Mouse (Mus musculus) heart, embryonic 15.5 days (tissue): ENCODE data around the gene Zfp428. TPM values are rescaled to one million over a fixed set of nuclear protein-coding genes. Genes with fewer than 3 reads are reported as not detected.

ENCODE experiments used
- ATAC-seq: fragments of 200-750 bp; cut with Nextera tagmentation; replicated peaks from 2 replicates; pipeline ENCODE4 v1.8.0; 2017; ENCODE audit warnings: low read depth, moderate TSS enrichment; ENCODE audit not compliant: insufficient number of reproducible peaks, insufficient read depth, low FRiP score
- H3K27ac ChIP-seq: fragments of 300-500 bp; sonication (generic); 2 replicates; pipeline ENCODE4 v1.5.1; 2015; ENCODE audit warnings: mild to moderate bottlenecking, inconsistent platforms
- H3K27me3 ChIP-seq: fragments of 300-500 bp; sonication (generic); 2 replicates; pipeline ENCODE4 v1.6.1; 2015; ENCODE audit warnings: inconsistent platforms
- H3K36me3 ChIP-seq: fragments of 300-500 bp; sonication (generic); 2 replicates; pipeline ENCODE4 v1.6.1; 2015; ENCODE audit warnings: mild to moderate bottlenecking, inconsistent platforms
- H3K4me1 ChIP-seq: fragments of 300-500 bp; sonication (generic); replicated peaks from 2 replicates; pipeline ENCODE4 v1.6.1; 2015; ENCODE audit warnings: inconsistent platforms
- H3K4me2 ChIP-seq: fragments of 300-500 bp; sonication (generic); 2 replicates; pipeline ENCODE4 v1.6.1; 2015; ENCODE audit warnings: inconsistent platforms, mild to moderate bottlenecking, moderate library complexity
- H3K4me3 ChIP-seq: fragments of 300-500 bp; sonication (generic); 2 replicates; pipeline ENCODE4 v1.5.1; 2015; ENCODE audit warnings: mild to moderate bottlenecking, inconsistent platforms
- H3K9ac ChIP-seq: fragments of 300-500 bp; sonication (generic); 2 replicates; pipeline ENCODE4 v1.6.1; 2015; ENCODE audit warnings: mild to moderate bottlenecking, inconsistent platforms
- H3K9me3 ChIP-seq: fragments of 300-500 bp; sonication (generic); replicated peaks from 2 replicates; pipeline ENCODE4 v1.6.1; 2016; ENCODE audit warnings: inconsistent platforms
- WGBS: fragments of 180-500 bp; shearing (Covaris S2); methylation state at CpG from one replicate; pipeline ENCODE4 v1.1.7; 2015; ENCODE audit warnings: mixed read lengths; 5-methylcytosine and 5-hydroxymethylcytosine counted together
- polyA plus RNA-seq: library from polyadenylated mRNA; unstranded; fragments of >200 nt; fragmentation: Nextera tagmentation; extraction: Ambion mirVana; gene quantifications from 2 replicates; pipeline ENCODE4 v1.2.1, GENCODE M21; 2015

Zfp428 gene
- polyA plus RNA-seq, 1 experiment from 2014 or later, result 37.5 TPM

- Histone ChIP-seq H3K27me3 (no peaks in the 10 kb centered on the region), H3K4me3 (no peak overlapping the region), H3K4me2 (no peak overlapping the region), H3K36me3 (peaks cover 23% of the 10 kb centered on the region), H3K9ac (no peak overlapping the region), H3K9me3 (no peaks in the 10 kb centered on the region), H3K4me1 (peaks cover 6% of the 10 kb centered on the region; the same call in 1 of the 2 replicates), H3K27ac (no peak overlapping the region)
- WGBS, result 32% methylated on average over 5 of the region's 5 CpGs
- no peak for ATAC-seq
Measured at GRCm38 (mm10) chr7:24538154-24538553, 31.3 kb downstream of the Zfp428 start.

- 77% methylated on average over 5 of the region's 5 CpGs for WGBS
- no peak overlapping the region for H3K9ac ChIP-seq
- H3K27ac ChIP-seq, result no peak overlapping the region
Measured at GRCm38 (mm10) chr7:24538701-24539100, 31.9 kb downstream of the Zfp428 start.

DNA sequence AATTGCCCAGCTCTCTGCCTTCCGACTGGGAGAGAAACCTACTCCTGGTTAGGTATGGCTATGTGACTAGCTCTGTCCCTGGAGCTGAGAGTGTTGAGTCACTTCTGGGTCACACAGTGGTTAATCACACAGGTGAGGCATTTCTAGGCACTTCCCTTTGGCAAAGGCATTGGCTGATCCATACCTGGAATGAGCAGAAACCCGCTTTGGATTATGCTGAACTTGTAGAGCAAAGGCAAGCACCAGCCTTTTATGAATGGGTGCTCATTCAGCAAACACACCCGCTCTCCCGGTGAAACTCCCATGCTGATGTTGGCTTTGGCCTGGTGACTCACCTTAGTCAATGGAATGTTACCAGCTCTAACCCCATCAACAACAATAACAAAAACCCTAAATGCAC is 32.9 kb downstream of the Zfp428 start:
- no peak for ATAC-seq
- Histone ChIP-seq H3K27me3 (no peaks in the 10 kb centered on the region), H3K4me2 (no peak overlapping the region), H3K27ac (no peak overlapping the region), H3K9me3 (no peaks in the 10 kb centered on the region), H3K4me1 (no peaks in the 10 kb centered on the region), H3K36me3 (peaks cover 10% of the 10 kb centered on the region; the same call in 1 of the 2 replicates), H3K9ac (no peak overlapping the region), H3K4me3 (no peak overlapping the region)
- 90% methylated on average over 4 of the region's 4 CpGs for WGBS

More at GRCm38 (mm10) chr7:24538701-24539100, 31.9 kb downstream of the Zfp428 start:
- Histone ChIP-seq H3K27me3 (no peaks in the 10 kb centered on the region), H3K9me3 (no peaks in the 10 kb centered on the region), H3K36me3 (peaks cover 18% of the 10 kb centered on the region), H3K4me1 (peaks cover 6% of the 10 kb centered on the region; the same call in 1 of the 2 replicates), H3K4me3 (no peak overlapping the region), H3K4me2 (no peak overlapping the region)
- ATAC-seq, result no peak

DNA sequence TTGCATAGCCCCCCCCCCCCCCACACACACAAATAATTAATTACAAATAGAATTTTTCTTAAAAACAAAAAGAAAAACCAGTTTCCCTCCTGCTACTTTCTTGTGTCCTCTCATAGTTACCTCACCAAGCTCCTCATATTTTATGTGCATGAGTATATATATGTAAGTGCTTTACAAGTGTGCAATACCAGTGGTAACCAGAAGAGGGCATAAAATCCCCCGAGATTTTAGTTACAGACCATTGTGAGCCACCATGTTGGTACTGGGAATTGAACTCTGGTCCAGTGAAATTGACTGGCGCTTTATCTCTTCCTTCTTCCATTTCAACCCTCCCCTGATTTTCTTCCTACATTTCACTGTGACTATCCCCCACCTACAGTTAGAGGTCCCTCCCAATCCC is 37.7 kb downstream of the Zfp428 start:
- no peak for ATAC-seq
- no peak overlapping the region for H3K27ac ChIP-seq
- no peak overlapping the region for H3K4me3 ChIP-seq
- peaks cover 11% of the 10 kb centered on the region for H3K4me1 ChIP-seq
- H3K9ac ChIP-seq, result no peak overlapping the region
- WGBS, result 86% methylated on average over 2 of the region's 2 CpGs
- H3K9me3 ChIP-seq, result no peaks in the 10 kb centered on the region
- H3K4me2 ChIP-seq, result no peak overlapping the region
- no peaks in the 10 kb centered on the region for H3K36me3 ChIP-seq
- H3K27me3 ChIP-seq, result no peaks in the 10 kb centered on the region

DNA sequence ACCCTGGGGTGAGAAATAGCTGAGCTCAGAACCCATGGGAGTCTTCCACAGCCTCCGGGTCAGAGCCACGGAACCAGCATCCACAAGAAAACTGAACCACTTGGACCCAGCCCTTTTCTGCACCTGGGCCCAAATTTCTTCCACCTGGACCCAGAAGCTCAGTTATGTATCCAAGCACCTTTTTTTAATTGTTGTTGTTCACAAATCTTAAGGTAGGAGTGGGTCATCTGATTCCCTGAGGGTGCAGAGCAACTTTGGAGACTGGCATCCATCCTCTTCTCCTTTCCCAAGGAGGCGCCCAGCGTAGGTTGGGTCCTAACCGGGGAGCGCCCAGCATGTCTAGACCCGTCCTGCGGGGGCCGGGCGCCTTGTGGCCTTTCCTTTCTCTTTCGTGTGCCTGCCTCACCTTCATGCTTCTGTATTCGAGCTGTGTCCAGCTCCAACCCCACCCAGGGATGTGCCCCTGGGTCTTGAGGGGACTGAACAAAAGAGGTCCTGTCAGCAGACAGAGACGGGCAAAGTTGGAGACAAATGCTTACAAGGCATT is 39.3 kb downstream of the Zfp428 start, which contains the start of the genes Pinlyp and Xrcc1:
Pinlyp (minus strand) TSS at position 51 of the 547 bp plus-strand sequence.
Xrcc1 (plus strand) TSS at position 222 of the 547 bp plus-strand sequence.
- Histone ChIP-seq H3K4me1 (peaks cover 11% of the 10 kb centered on the region), H3K4me2 (peak within 1 kb of the TSS; percentile 72), H3K27ac (peak within 1 kb of the TSS; percentile 79), H3K9me3 (no peaks in the 10 kb centered on the region), H3K4me3 (peak within 1 kb of the TSS; percentile 94), H3K27me3 (no peaks in the 10 kb centered on the region), H3K36me3 (0 out of 2 replicates have a peak, but pooled peaks cover 3% of the 10 kb centered on the region), H3K9ac (peak within 1 kb of the TSS; percentile 93)
- ATAC-seq, result no peak
- 31% methylated on average over 13 of the region's 13 CpGs for WGBS

- no peaks in the 10 kb centered on the region for H3K9me3 ChIP-seq
- H3K4me3 ChIP-seq, result peak overlapping the region; percentile 94
- ATAC-seq, result peak; percentile 99
- H3K4me2 ChIP-seq, result peak overlapping the region; percentile 72
- peak overlapping the region; percentile 79 for H3K27ac ChIP-seq
- H3K36me3 ChIP-seq, result 0 out of 2 replicates have a peak, but pooled peaks cover 3% of the 10 kb centered on the region
- H3K9ac ChIP-seq, result peak overlapping the region; percentile 93
- no peaks in the 10 kb centered on the region for H3K27me3 ChIP-seq
- peaks cover 11% of the 10 kb centered on the region for H3K4me1 ChIP-seq
- WGBS, result under 1% methylated on average over 57 of the region's 57 CpGs
Measured at GRCm38 (mm10) chr7:24546634-24547389, 40.0 kb downstream of the Zfp428 start.

DNA sequence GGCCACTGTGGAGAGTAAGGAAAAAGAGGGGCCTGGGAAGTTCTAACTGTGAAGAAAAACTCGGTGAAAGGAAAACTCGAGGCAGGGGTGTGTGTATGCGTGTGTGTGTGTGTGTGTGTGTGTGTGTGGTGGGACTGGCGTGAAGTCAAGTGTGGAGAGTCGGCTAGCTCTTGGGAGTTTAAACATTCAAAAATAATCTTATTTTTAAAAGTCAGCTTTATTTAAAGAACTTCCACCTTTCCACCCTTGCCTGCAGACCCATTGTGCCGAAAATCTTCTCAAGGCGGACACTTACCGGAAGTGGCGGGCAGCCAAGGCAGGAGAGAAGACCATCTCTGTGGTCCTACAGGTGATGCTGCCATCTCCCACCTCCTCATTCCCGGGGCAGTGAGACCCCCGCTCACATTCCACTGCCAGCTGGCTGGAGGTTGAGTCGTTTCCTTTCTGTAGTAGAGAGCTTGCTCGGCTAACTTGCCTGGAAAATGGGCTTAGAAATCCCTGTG is 40.8 kb downstream of the Zfp428 start:
- peak overlapping the region; percentile 94 for H3K4me3 ChIP-seq
- peak overlapping the region; percentile 93 for H3K9ac ChIP-seq
- ATAC-seq, result no peak
- 21% methylated on average over 13 of the region's 13 CpGs for WGBS
- peaks cover 9% of the 10 kb centered on the region for H3K36me3 ChIP-seq
- H3K27ac ChIP-seq, result peak overlapping the region; percentile 79
- H3K9me3 ChIP-seq, result no peaks in the 10 kb centered on the region
- peaks cover 11% of the 10 kb centered on the region for H3K4me1 ChIP-seq
- H3K27me3 ChIP-seq, result no peaks in the 10 kb centered on the region
- H3K4me2 ChIP-seq, result peak overlapping the region; percentile 72

- H3K4me2 ChIP-seq, result no peak overlapping the region
- no peak overlapping the region for H3K9ac ChIP-seq
- H3K4me3 ChIP-seq, result no peak overlapping the region
- H3K27ac ChIP-seq, result no peak overlapping the region
- no peaks in the 10 kb centered on the region for H3K9me3 ChIP-seq
- 78% methylated on average over 12 of the region's 12 CpGs for WGBS
- no peaks in the 10 kb centered on the region for H3K27me3 ChIP-seq
- H3K36me3 ChIP-seq, result peaks cover 29% of the 10 kb centered on the region
- H3K4me1 ChIP-seq, result peaks cover 5% of the 10 kb centered on the region
- ATAC-seq, result no peak
Measured at GRCm38 (mm10) chr7:24551985-24552759, 45.4 kb downstream of the Zfp428 start.

DNA sequence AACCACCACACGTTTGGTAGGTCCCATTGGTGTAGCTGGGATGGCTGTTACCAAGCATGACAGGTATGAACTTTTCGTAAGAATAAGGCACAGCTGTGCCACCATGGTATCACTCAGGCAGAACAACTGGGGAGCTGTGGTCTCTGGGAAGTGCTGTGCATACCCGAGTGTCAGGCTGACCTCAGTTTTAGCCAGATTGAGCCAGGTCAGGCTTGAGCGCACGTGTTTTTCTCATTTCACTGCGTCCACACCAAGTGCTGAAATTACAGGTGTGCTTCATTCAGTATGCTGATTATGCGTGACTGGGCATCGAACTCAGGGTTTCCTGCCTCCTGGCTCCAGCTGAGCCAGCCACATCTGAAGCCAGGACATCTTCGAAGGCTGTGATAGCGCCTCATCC is 49.0 kb downstream of the Zfp428 start:
- H3K4me1 ChIP-seq, result no peaks in the 10 kb centered on the region
- H3K4me2 ChIP-seq, result no peak overlapping the region
- no peaks in the 10 kb centered on the region for H3K9me3 ChIP-seq
- no peak overlapping the region for H3K27ac ChIP-seq
- 93% methylated on average over 10 of the region's 10 CpGs for WGBS
- peaks cover 33% of the 10 kb centered on the region for H3K36me3 ChIP-seq
- no peak for ATAC-seq
- H3K27me3 ChIP-seq, result no peaks in the 10 kb centered on the region
- H3K4me3 ChIP-seq, result no peak overlapping the region
- no peak overlapping the region for H3K9ac ChIP-seq

GRCm38 (mm10) chr7:24561450-24561849 is 54.6 kb downstream of the Zfp428 start:
- H3K36me3 ChIP-seq, result peaks cover 25% of the 10 kb centered on the region
- WGBS, result 89% methylated on average over 4 of the region's 4 CpGs
- no peak overlapping the region for H3K9ac ChIP-seq
- no peak for ATAC-seq
- H3K4me2 ChIP-seq, result no peak overlapping the region
- H3K27me3 ChIP-seq, result no peaks in the 10 kb centered on the region
- H3K27ac ChIP-seq, result no peak overlapping the region
- H3K4me1 ChIP-seq, result no peaks in the 10 kb centered on the region
- no peak overlapping the region for H3K4me3 ChIP-seq
- H3K9me3 ChIP-seq, result no peaks in the 10 kb centered on the region
